Mouse (Mus musculus): ENCODE data around the gene Tufm.

Tufm gene

DNA sequence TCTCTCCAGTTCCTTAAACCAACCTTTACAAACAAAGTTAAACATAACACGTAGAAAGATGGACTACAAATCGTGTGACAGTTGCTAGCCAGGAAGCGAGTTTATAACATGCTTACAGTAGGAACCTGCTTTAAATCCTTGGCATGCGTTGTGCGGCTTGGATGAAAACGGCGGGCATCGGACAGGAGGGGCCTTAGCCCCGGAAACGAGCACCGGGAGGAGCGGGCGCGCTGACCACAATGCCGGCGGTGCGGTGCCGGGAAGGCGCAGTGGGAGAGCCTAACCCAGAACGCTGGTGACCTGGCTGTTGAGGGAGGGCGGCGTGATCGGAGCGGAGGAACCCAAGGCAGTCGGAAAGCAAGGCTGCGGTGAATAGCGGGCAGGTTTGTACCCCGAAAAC lies 48.6 kb downstream of the Tufm start:
- Histone ChIP-seq H3K27me3 (ENCODE audit: insufficient read depth, low read length) (peaks cover 22% of the 10 kb centered on the region), H3K36me3 (ENCODE audit: insufficient read depth, low read length) (no peaks in the 10 kb centered on the region), H3K4me3 (replicated peaks; ENCODE audit: low read length) (peak overlapping the region; percentile 76), H3K4me1 (replicated peaks; ENCODE audit: low read depth, low read length) (peaks cover 18% of the 10 kb centered on the region), H3K9me3 (ENCODE audit: low read length) (no peaks in the 10 kb centered on the region)
- no peak for TF ChIP-seq CTCF (conservative IDR thresholded peaks at IDR 0.05; ENCODE audit: low read length)
- TF ChIP-seq POU5F1 (IDR thresholded peaks at IDR 0.05; ENCODE audit: borderline replicate concordance, low read length) = no peak
- TF ChIP-seq NANOG (IDR thresholded peaks at IDR 0.05; ENCODE audit: borderline replicate concordance, low read length) = no peak

DNA sequence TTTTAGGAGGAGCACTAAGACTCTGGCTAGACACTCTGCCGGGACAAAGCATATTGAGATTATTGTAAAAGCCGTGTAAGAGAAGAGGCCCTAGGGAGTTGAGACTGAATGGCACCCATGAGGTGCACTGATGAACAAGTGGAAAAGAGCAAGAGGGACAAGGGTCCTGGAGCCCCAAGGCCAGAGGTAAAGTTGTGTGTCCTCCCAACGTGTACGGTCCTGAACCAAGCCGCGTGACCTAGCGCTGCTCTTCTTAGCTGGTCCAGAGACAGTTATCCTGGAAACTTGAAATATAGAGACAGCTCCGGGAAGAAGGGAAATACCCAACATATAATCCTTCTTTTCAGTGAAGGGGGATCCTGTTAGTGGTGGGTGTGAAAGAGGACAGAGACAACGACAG lies 49.3 kb downstream of the Tufm start:
- Histone ChIP-seq H3K4me3 (replicated peaks; ENCODE audit: low read length) (peak overlapping the region; percentile 76), H3K27me3 (ENCODE audit: insufficient read depth, low read length) (peaks cover 22% of the 10 kb centered on the region), H3K36me3 (ENCODE audit: insufficient read depth, low read length) (no peaks in the 10 kb centered on the region), H3K4me1 (replicated peaks; ENCODE audit: low read depth, low read length) (peaks cover 18% of the 10 kb centered on the region), H3K9me3 (ENCODE audit: low read length) (no peaks in the 10 kb centered on the region)
- TF ChIP-seq CTCF (conservative IDR thresholded peaks at IDR 0.05; ENCODE audit: low read length) (no peak), POU5F1 (IDR thresholded peaks at IDR 0.05; ENCODE audit: borderline replicate concordance, low read length) (no peak), NANOG (IDR thresholded peaks at IDR 0.05; ENCODE audit: borderline replicate concordance, low read length) (no peak)

DNA sequence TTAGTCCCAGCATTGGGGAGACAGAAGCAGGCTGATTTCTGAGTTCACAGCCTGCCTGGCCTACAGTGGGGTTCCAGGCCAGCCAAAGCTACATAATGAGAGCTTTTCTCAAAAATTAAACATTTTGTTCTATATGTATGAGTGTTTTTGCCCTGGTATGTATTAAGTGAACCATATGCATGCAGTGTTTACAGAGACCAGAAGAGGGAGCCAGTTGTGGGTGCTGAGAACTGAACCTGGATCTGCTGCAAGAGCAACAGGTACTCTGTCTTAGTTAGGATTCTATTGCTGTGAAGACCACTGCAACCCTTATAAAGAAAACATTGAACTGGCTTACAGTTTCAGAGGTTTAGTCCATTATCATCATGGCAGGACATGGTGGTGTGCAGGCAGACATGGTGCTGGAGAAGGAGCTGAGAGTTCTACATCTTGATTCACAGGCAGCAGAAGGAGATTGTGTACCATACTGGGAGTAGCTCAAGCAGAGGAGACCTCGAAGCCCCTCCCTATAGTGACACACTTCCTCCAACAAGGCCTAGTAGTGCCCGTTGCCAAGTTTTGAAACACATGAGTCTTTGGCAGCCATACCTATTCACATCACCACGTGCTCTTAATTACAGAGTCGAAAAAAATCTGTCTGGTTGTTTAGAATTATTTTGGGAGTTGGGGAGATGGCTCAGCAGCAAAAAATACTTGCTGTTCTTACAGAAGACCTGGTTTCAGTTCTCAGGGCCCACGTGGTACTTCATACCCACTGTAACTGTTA lies 50.8 kb downstream of the Tufm start:
- H3K36me3 ChIP-seq (ENCODE audit: insufficient read depth, low read length) = no peaks in the 10 kb centered on the region
- peaks cover 18% of the 10 kb centered on the region for H3K4me1 ChIP-seq (replicated peaks; ENCODE audit: low read depth, low read length)
- no peaks in the 10 kb centered on the region for H3K9me3 ChIP-seq (ENCODE audit: low read length)
- H3K27me3 ChIP-seq (ENCODE audit: insufficient read depth, low read length) = peaks cover 22% of the 10 kb centered on the region
- no peak overlapping the region for H3K4me3 ChIP-seq (replicated peaks; ENCODE audit: low read length)
- TF ChIP-seq POU5F1 (IDR thresholded peaks at IDR 0.05; ENCODE audit: borderline replicate concordance, low read length) (no peak), CTCF (conservative IDR thresholded peaks at IDR 0.05; ENCODE audit: low read length) (peak; percentile 75), NANOG (IDR thresholded peaks at IDR 0.05; ENCODE audit: borderline replicate concordance, low read length) (no peak)
